Mouse (Mus musculus) CD4-positive, CD25-positive, alpha-beta regulatory T cell, adult 4 months (primary cell): ENCODE results near the gene Slc35b1. TPM values are rescaled to one million over a fixed set of nuclear protein-coding genes. Genes with fewer than 3 reads are reported as not detected.

Experiments used
- polyA plus RNA-seq, 2 experiments: library from polyadenylated mRNA; unstranded; fragments of 100-300 nt; shearing (Covaris generic); gene quantifications; one replicate each; pipeline ENCODE4 v1.2.1; 2017

Gene Slc35b1
- polyA plus RNA-seq, 2 experiments from 2014 or later: 53.8 to 61.1 TPM

Other genes starting within 250 kb of the Slc35b1 start
- gene Dlx4, start 238.4 kb upstream of the Slc35b1 start, polyA plus RNA-seq: not detected
- gene Tac4, start 123.2 kb upstream of the Slc35b1 start, polyA plus RNA-seq: not detected
- gene Kat7, start 74.4 kb upstream of the Slc35b1 start, polyA plus RNA-seq: 10 to 100 TPM; 44.9 to 65.7 TPM
- gene Fam117a, start 47.7 kb upstream of the Slc35b1 start, polyA plus RNA-seq: 10 to 100 TPM; 21.1 to 26.9 TPM
- 100 to 1,000 TPM; 176 to 230 TPM for gene Spop, start 29.4 kb downstream of the Slc35b1 start, polyA plus RNA-seq
- gene Nxph3, start 129.9 kb downstream of the Slc35b1 start, polyA plus RNA-seq: not detected
- gene Ngfr, start 203.0 kb downstream of the Slc35b1 start, polyA plus RNA-seq: not detected